Mouse (Mus musculus) liver, embryonic 15.5 days (tissue): ENCODE measurements around the gene Ewsr1. TPM values are rescaled to one million over a fixed set of nuclear protein-coding genes. Genes with fewer than 3 reads are reported as not detected.

Experiments
- ATAC-seq: fragments of 200-750 bp; cut with Nextera tagmentation; 2 replicates; pipeline ENCODE4 v1.8.0; 2017; ENCODE audit warnings: moderate number of reproducible peaks, mild to moderate bottlenecking, moderate library complexity; ENCODE audit not compliant: insufficient read depth
- H3K27ac ChIP-seq: fragments of 300-500 bp; sonication (generic); replicated peaks from 2 replicates; pipeline ENCODE4 v1.5.1; 2015; ENCODE audit warnings: mild to moderate bottlenecking, inconsistent platforms
- H3K27me3 ChIP-seq: fragments of 300-500 bp; sonication (generic); 2 replicates; pipeline ENCODE4 v1.6.1; 2015; ENCODE audit warnings: mild to moderate bottlenecking, inconsistent platforms
- H3K36me3 ChIP-seq: fragments of 300-500 bp; sonication (generic); replicated peaks from 2 replicates; pipeline ENCODE4 v1.6.1; 2015; ENCODE audit warnings: moderate library complexity, mild to moderate bottlenecking, inconsistent platforms
- H3K4me1 ChIP-seq: fragments of 300-500 bp; sonication (generic); replicated peaks from 2 replicates; pipeline ENCODE4 v1.6.1; 2015; ENCODE audit warnings: inconsistent platforms
- H3K4me2 ChIP-seq: fragments of 300-500 bp; sonication (generic); 2 replicates; pipeline ENCODE4 v1.6.1; 2015; ENCODE audit warnings: moderate library complexity, mild to moderate bottlenecking, inconsistent platforms
- H3K4me3 ChIP-seq: fragments of 300-500 bp; sonication (generic); replicated peaks from 2 replicates; pipeline ENCODE4 v1.5.1; 2015; ENCODE audit warnings: mild to moderate bottlenecking, inconsistent platforms
- H3K9ac ChIP-seq: fragments of 300-500 bp; sonication (generic); 2 replicates; pipeline ENCODE4 v1.6.1; 2015; ENCODE audit warnings: moderate library complexity, mild to moderate bottlenecking, inconsistent platforms
- H3K9me3 ChIP-seq: fragments of 300-500 bp; sonication (generic); replicated peaks from 2 replicates; pipeline ENCODE4 v1.6.1; 2016; ENCODE audit warnings: inconsistent platforms
- WGBS: fragments of 180-500 bp; shearing (Covaris S2); methylation state at CpG from one replicate; pipeline ENCODE4 v1.1.7; 2015; ENCODE audit warnings: mixed read lengths; ENCODE audit not compliant: insufficient replicate concordance; 5-methylcytosine and 5-hydroxymethylcytosine counted together
- microRNA-seq: library from miRNA; unstranded; fragments of <30 nt; microRNA quantifications from one replicate; pipeline ENCODE4, GENCODE M21; 2016
- polyA plus RNA-seq: library from polyadenylated mRNA; unstranded; fragments of >200 nt; fragmentation: Nextera tagmentation; extraction: Ambion mirVana; gene quantifications from 2 replicates; pipeline ENCODE4 v1.2.1, GENCODE M21; 2015

The Ewsr1 gene
- polyA plus RNA-seq, 1 experiment from 2014 or later = 255 TPM

- no peaks in the 10 kb centered on the region for H3K9me3 ChIP-seq
- no peaks in the 10 kb centered on the region for H3K27me3 ChIP-seq
- H3K4me1 ChIP-seq = no peaks in the 10 kb centered on the region
- H3K36me3 ChIP-seq = peaks cover 68% of the 10 kb centered on the region
- H3K4me3 ChIP-seq = no peak overlapping the region
- ATAC-seq = no peak
- H3K9ac ChIP-seq = no peak overlapping the region
- H3K4me2 ChIP-seq = no peak overlapping the region
- no peak overlapping the region for H3K27ac ChIP-seq
- 81% methylated on average over 18 of the region's 18 CpGs for WGBS
These were observed 57.8 kb downstream of the Ewsr1 start for GRCm38 (mm10) chr11:5041144-5041780.

GRCm38 (mm10) chr11:5040585-5040984 lies 58.5 kb downstream of the Ewsr1 start:
- no peaks in the 10 kb centered on the region for H3K4me1 ChIP-seq
- H3K4me2 ChIP-seq = no peak overlapping the region
- no peaks in the 10 kb centered on the region for H3K9me3 ChIP-seq
- 85% methylated on average over 5 of the region's 5 CpGs for WGBS
- H3K36me3 ChIP-seq = peaks cover 75% of the 10 kb centered on the region
- H3K27me3 ChIP-seq = no peaks in the 10 kb centered on the region
- no peak overlapping the region for H3K4me3 ChIP-seq
- H3K9ac ChIP-seq = no peak overlapping the region
- ATAC-seq = no peak
- H3K27ac ChIP-seq = no peak overlapping the region

DNA sequence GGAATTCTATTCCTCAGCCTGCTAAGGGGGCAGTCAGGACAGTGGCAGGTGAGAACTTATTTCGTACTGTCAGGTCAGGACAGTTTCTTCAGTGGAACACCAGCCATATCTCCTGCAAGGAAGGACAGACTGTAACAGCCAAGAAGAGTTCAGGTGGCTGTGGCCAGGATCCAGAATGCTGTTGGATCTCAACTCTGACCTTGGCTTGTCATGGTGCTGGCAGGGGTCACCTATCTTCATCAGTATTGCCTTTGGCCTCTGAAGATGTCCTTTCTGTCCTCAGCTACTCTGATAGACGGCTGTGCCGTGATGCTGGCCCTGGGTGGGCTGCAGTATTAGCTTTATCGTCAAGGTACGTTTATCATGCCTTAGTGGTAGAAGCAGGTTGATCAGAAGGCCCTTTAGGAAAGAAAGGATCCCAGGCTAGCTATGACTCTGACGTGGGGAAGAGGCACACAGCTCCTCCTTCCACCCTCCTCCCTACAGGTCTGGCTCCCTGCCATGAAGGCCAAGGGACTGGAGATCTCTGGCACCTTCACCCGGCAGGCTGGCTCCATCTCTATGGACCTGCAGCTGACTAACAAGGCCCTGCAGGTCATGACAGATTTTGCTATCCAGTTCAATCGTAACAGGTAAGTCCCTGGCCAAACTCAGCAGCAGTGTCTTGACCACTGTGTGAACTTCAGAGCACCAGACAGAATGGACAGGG lies 61.8 kb downstream of the Ewsr1 start:
- 83% methylated on average over 8 of the region's 8 CpGs for WGBS
- Histone ChIP-seq H3K4me1 (no peaks in the 10 kb centered on the region), H3K27me3 (no peaks in the 10 kb centered on the region), H3K27ac (no peak overlapping the region), H3K36me3 (peaks cover 100% of the 10 kb centered on the region), H3K4me2 (no peak overlapping the region), H3K9ac (no peak overlapping the region), H3K4me3 (no peak overlapping the region), H3K9me3 (no peaks in the 10 kb centered on the region)
- no peak for ATAC-seq

- WGBS = 84% methylated on average over 4 of the region's 4 CpGs
- no peaks in the 10 kb centered on the region for H3K9me3 ChIP-seq
- H3K36me3 ChIP-seq = peaks cover 100% of the 10 kb centered on the region
These were observed 63.6 kb downstream of the Ewsr1 start for GRCm38 (mm10) chr11:5035421-5035820.

DNA sequence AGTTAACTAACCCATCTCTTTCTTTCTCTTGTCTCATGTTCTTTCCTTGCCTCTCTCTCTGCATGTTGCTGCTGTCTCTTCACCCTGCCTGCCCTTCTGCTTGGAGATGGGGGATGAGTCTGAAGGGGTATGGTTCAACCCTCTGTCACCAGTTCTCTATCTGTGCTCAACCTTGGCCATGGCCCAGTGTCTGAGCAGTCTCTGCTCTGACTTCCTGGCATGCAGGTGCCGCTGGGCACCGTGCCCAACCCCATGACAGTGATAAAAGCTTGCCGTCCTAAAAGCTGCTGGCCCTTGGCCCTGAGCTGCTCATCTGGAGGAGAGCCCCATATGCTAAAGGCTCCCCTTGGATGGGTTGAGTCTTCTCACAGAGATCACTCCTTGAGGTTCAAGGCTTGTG lies 65.9 kb downstream of the Ewsr1 start:
- no peak for ATAC-seq
- Histone ChIP-seq H3K36me3 (peaks cover 100% of the 10 kb centered on the region), H3K4me3 (no peak overlapping the region), H3K9ac (no peak overlapping the region), H3K27ac (no peak overlapping the region), H3K4me1 (no peaks in the 10 kb centered on the region), H3K9me3 (no peaks in the 10 kb centered on the region), H3K4me2 (no peak overlapping the region), H3K27me3 (no peaks in the 10 kb centered on the region)
- 74% methylated on average over 3 of the region's 3 CpGs for WGBS

More at GRCm38 (mm10) chr11:5035421-5035820, 63.6 kb downstream of the Ewsr1 start:
- no peak for ATAC-seq
- no peaks in the 10 kb centered on the region for H3K27me3 ChIP-seq
- H3K4me2 ChIP-seq = no peak overlapping the region
- H3K27ac ChIP-seq = no peak overlapping the region
- no peaks in the 10 kb centered on the region for H3K4me1 ChIP-seq
- H3K4me3 ChIP-seq = no peak overlapping the region
- no peak overlapping the region for H3K9ac ChIP-seq

GRCm38 (mm10) chr11:5032706-5033105 lies 66.4 kb downstream of the Ewsr1 start:
- WGBS = 87% methylated on average over 10 of the region's 10 CpGs
- no peak for ATAC-seq

GRCm38 (mm10) chr11:5028228-5028627 lies 70.8 kb downstream of the Ewsr1 start:
- Histone ChIP-seq H3K4me2 (no peak overlapping the region), H3K36me3 (peaks cover 100% of the 10 kb centered on the region), H3K9me3 (no peaks in the 10 kb centered on the region)

More at GRCm38 (mm10) chr11:5032706-5033105, 66.4 kb downstream of the Ewsr1 start:
- no peak overlapping the region for H3K4me2 ChIP-seq
- peaks cover 100% of the 10 kb centered on the region for H3K36me3 ChIP-seq
- no peaks in the 10 kb centered on the region for H3K27me3 ChIP-seq
- no peaks in the 10 kb centered on the region for H3K9me3 ChIP-seq
- H3K9ac ChIP-seq = no peak overlapping the region
- no peak overlapping the region for H3K4me3 ChIP-seq
- H3K4me1 ChIP-seq = no peaks in the 10 kb centered on the region
- H3K27ac ChIP-seq = no peak overlapping the region

GRCm38 (mm10) chr11:5025108-5025507 lies 74.0 kb downstream of the Ewsr1 start:
- no peak overlapping the region for H3K9ac ChIP-seq
- no peaks in the 10 kb centered on the region for H3K9me3 ChIP-seq
- no peaks in the 10 kb centered on the region for H3K27me3 ChIP-seq
- ATAC-seq = no peak
- H3K4me1 ChIP-seq = no peaks in the 10 kb centered on the region
- WGBS = 88% methylated on average over 1 of the region's 1 CpGs
- no peak overlapping the region for H3K4me3 ChIP-seq
- H3K36me3 ChIP-seq = peaks cover 93% of the 10 kb centered on the region
- H3K27ac ChIP-seq = no peak overlapping the region
- no peak overlapping the region for H3K4me2 ChIP-seq

More at GRCm38 (mm10) chr11:5028228-5028627, 70.8 kb downstream of the Ewsr1 start:
- no peak overlapping the region for H3K9ac ChIP-seq
- ATAC-seq = no peak
- no peak overlapping the region for H3K4me3 ChIP-seq
- H3K27ac ChIP-seq = no peak overlapping the region
- WGBS = 91% methylated on average over 7 of the region's 7 CpGs
- H3K27me3 ChIP-seq = no peaks in the 10 kb centered on the region
- H3K4me1 ChIP-seq = no peaks in the 10 kb centered on the region

Small RNA genes lying within 50 kb of the gene (microRNA-seq; reads per million reads assigned to microRNA genes)
- 1.5 reads per million for gene Gm47296

Other genes starting within 250 kb of the Ewsr1 start
- gene Nf2, start 249.7 kb downstream of the Ewsr1 start, polyA plus RNA-seq = 13.5 and 13.8 TPM in 2 replicates
- 94.3 and 106 TPM in 2 replicates for gene Nipsnap1, start 225.3 kb downstream of the Ewsr1 start, polyA plus RNA-seq
- gene Thoc5, start 203.9 kb downstream of the Ewsr1 start, polyA plus RNA-seq = 13.1 and 14.0 TPM in 2 replicates
- gene Nefh, start 151.2 kb downstream of the Ewsr1 start, polyA plus RNA-seq = 0.07 and 0.10 TPM in 2 replicates
- 76.7 and 81.9 TPM in 2 replicates for gene Ap1b1, start 112.4 kb downstream of the Ewsr1 start, polyA plus RNA-seq
- gene Rasl10a, start 41.1 kb downstream of the Ewsr1 start, polyA plus RNA-seq = 0.25 and 0.33 TPM in 2 replicates
- 12.1 and 16.8 TPM in 2 replicates for gene Gas2l1, start 33.9 kb downstream of the Ewsr1 start, polyA plus RNA-seq
- 12.0 and 13.4 TPM in 2 replicates for gene Rhbdd3, start 340 bp downstream of the Ewsr1 start, polyA plus RNA-seq
- 3.5 and 3.7 TPM in 2 replicates for gene Emid1, start 53.0 kb upstream of the Ewsr1 start, polyA plus RNA-seq
- gene Kremen1, start 162.3 kb upstream of the Ewsr1 start, polyA plus RNA-seq = 1.9 and 2.0 TPM in 2 replicates